Mouse (Mus musculus) kidney, adult 11 months (tissue): Measurements from ENCODE around the gene Actr3b.
"Not testable (repeated sequence)": the region's sequence is repeated elsewhere in the genome, so short reads cannot be mapped to it uniquely, and the experiment has no call there.

ENCODE experiments used
- DNase-seq: peaks from one replicate; pipeline ENCODE4 v3.0.0; 2022

Actr3b gene

GRCm38 (mm10) chr5:25759460-25760409 is at the start of gene Actr3b:
Gene Actr3b, plus strand, starts transcription at chr5:25759997.
- peak; percentile 69 for DNase-seq

GRCm38 (mm10) chr5:25713001-25713706 is 46.6 kb upstream of the Actr3b start:
- not testable (repeated sequence) for DNase-seq

GRCm38 (mm10) chr5:25719390-25719789 is 40.4 kb upstream of the Actr3b start:
- no peak for DNase-seq

GRCm38 (mm10) chr5:25723016-25723415 is 36.8 kb upstream of the Actr3b start:
- DNase-seq = no peak

- no peak for DNase-seq
Observed at GRCm38 (mm10) chr5:25724134-25724675, 35.6 kb upstream of the Actr3b start.

- DNase-seq = peak; percentile 5
Observed at GRCm38 (mm10) chr5:25734318-25734717, 25.5 kb upstream of the Actr3b start.

- no peak for DNase-seq
Observed at GRCm38 (mm10) chr5:25735861-25736260, 23.9 kb upstream of the Actr3b start.

- DNase-seq = no peak
Observed at GRCm38 (mm10) chr5:25738448-25738847, 21.3 kb upstream of the Actr3b start.

GRCm38 (mm10) chr5:25738902-25739301 is 20.9 kb upstream of the Actr3b start:
- DNase-seq = not testable (repeated sequence)

- no peak for DNase-seq
Observed at GRCm38 (mm10) chr5:25747904-25748303, 11.9 kb upstream of the Actr3b start.

- no peak for DNase-seq
Observed at GRCm38 (mm10) chr5:25748613-25749012, 11.2 kb upstream of the Actr3b start.

- DNase-seq = peak; percentile 4
Observed at GRCm38 (mm10) chr5:25751552-25751951, 8.2 kb upstream of the Actr3b start.

- no peak for DNase-seq
Observed at GRCm38 (mm10) chr5:25752862-25753261, 6.9 kb upstream of the Actr3b start.

- DNase-seq = no peak
Observed at GRCm38 (mm10) chr5:25753556-25754235, 6.1 kb upstream of the Actr3b start.

GRCm38 (mm10) chr5:25754236-25754766 is 5.5 kb upstream of the Actr3b start:
- DNase-seq = no peak

GRCm38 (mm10) chr5:25760410-25760832 is 624 bp downstream of the Actr3b start:
- DNase-seq = peak; percentile 5

- DNase-seq = no peak
Observed at GRCm38 (mm10) chr5:25760871-25761270, 1.1 kb downstream of the Actr3b start.

GRCm38 (mm10) chr5:25761850-25762249 is 2.1 kb downstream of the Actr3b start:
- DNase-seq = no peak

GRCm38 (mm10) chr5:25769006-25769405 is 9.2 kb downstream of the Actr3b start:
- no peak for DNase-seq

- no peak for DNase-seq
Observed at GRCm38 (mm10) chr5:25769406-25769805, 9.6 kb downstream of the Actr3b start.

- DNase-seq = no peak
Observed at GRCm38 (mm10) chr5:25772456-25772855, 12.7 kb downstream of the Actr3b start.

- DNase-seq = no peak
Observed at GRCm38 (mm10) chr5:25773921-25774790, 14.4 kb downstream of the Actr3b start.
